Mouse (Mus musculus): Measurements from ENCODE around the gene Vsir. TPM values are rescaled to one million over a fixed set of nuclear protein-coding genes. Genes with fewer than 3 reads are reported as not detected.
A peak's percentile ranks its signal among the peaks of the same experiment; 100 is the strongest.

The Vsir gene
- 10 to 100 TPM; 12.9 to 14.7 TPM for total RNA-seq (2021)
- long read RNA-seq, experiment 1, full-length matches to known transcripts: 7 of 12 reads
- long read RNA-seq, experiment 1, partial matches to known transcripts: 2 of 12 reads
- long read RNA-seq, experiment 1, other reads (novel, unspliced or antisense): 3 of 12 reads
- long read RNA-seq, experiment 2, full-length matches to known transcripts: 8 of 10 reads
- long read RNA-seq, experiment 2, partial matches to known transcripts: 0 of 10 reads
- long read RNA-seq, experiment 2, other reads (novel, unspliced or antisense): 2 of 10 reads

DNA sequence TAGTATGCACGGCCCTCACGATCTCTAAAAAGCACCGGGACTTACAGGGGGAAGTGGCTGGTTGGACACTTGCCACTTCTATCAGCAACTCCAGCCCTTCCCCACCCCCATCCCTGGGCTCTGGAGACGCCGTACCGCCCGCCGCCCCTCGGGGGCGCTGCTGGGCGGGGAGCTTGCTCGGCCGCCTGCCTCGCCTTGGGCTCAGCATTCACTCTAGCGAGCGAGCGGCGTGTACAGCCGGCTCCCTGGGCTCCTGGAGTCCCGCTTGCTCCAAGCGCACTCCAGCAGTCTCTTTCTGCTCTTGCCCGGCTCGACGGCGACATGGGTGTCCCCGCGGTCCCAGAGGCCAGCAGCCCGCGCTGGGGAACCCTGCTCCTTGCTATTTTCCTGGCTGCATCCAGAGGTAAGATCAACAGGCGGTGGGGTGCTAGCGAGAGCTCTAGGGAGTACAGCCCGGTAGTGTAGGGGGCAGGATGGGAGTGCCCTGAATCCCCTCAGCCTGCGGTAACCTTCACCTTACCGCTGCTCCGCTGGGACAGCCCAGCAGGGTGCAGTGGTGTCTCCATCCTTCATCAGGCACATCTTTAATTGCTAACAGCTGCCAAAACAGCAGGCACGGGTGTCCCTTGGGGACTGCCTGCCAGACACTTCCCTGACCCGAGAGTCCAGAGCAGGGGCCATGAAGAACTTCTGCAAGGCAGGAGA lies at the start of gene Vsir:
Gene Vsir (plus strand): TSS at position 151 of the 705 bp plus-strand sequence.
- peak; percentile 84 for DNase-seq
- intact Hi-C loops (cut with DNase I; ENCODE audit: low total_unique reads): loop anchor here (5.0 kb wide), 1 partner anchor 60 kb away; no protein-coding TSS in a partner anchor

DNA sequence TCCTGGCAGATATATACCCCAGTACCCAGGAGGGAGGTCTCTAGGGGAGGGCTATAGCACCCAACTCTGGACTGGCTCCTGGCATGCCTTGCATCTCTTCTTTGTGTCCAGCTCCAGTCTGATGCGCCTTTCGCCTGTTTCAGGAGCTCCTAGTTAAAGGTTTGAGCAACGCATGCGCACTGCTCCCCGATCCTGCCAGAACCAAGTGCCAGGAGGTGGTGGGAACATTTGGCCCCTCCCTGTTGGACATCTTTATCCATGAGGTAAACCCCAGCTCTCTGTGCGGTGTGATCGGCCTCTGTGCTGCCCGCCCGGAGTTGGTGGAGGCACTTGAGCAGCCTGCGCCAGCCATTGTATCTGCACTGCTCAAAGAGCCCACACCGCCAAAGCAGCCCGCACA lies 47.0 kb upstream of the Vsir start:
- intact Hi-C loops (cut with DNase I; ENCODE audit: low total_unique reads): loop anchor here (10.0 kb wide), 1 partner anchor 455 kb away; the partner anchor contains the start of gene Slc29a3
- no peak for DNase-seq

DNA sequence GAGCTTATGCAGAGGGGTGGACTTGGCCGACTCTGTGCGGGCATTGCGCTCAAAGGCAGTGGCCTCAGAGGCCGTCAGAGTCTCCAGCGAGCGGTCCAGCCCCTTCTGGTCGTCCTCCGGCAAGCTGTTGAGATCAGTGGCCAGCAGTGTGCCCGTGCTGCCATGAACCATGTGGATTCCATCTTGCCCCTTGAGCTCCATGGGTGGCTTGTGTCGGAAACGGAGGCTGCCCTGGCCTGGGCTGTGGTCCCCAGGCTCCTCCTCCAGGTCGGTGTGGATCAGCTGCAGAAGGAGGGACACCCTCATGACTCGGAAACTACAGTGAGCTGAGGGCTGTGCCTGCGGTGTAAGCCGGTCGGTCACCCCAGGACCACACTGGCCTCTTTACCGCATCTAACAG lies 43.2 kb upstream of the Vsir start:
- DNase-seq: no peak
- intact Hi-C loops (cut with DNase I; ENCODE audit: low total_unique reads): loop anchor here (10.0 kb wide), 1 partner anchor 451 kb away; the partner anchor contains the start of gene Slc29a3

DNA sequence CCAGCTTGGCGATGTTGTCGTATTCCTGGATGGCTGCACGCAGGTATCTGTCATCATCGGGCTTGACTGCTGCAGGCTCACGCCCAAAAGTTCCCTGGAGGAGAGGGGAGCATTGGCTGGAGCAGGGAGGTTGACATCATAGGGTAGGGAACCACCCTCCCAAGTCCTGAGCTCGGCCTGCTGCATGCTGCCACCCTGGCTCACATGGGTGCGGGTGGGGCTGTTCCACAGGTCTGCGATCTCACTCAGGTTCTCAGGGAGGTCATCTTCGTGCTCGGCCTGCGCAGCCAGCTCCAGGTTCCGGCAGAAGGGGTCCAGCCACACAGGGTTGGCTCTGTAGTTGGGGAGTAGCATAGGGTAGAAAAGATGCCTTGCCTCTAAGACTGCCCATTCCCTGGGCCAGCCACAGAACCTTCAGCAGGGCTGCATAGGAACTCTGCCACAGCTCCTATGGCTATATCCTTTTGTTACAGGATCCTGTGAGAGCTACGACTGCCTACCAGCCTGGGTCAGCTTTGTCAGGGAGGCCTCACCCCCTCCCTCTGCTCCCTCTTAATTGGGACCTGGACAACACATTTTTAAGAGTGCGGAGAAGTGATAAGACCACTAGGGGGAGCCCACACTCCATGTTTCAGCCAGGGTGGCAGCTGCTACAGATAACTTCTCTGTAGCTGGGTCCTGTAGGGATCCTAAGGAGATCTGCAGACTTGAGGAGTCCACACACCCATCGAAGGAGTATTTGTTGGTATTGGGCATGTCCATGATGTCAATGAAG lies 41.6 kb upstream of the Vsir start:
- peak; percentile 69 for DNase-seq
- intact Hi-C loops (cut with DNase I; ENCODE audit: low total_unique reads): loop anchor here (5.0 to 10.0 kb wide), 2 partner anchors 392 to 450 kb away; partner anchors contain the start of genes Cdh23 and Slc29a3

DNA sequence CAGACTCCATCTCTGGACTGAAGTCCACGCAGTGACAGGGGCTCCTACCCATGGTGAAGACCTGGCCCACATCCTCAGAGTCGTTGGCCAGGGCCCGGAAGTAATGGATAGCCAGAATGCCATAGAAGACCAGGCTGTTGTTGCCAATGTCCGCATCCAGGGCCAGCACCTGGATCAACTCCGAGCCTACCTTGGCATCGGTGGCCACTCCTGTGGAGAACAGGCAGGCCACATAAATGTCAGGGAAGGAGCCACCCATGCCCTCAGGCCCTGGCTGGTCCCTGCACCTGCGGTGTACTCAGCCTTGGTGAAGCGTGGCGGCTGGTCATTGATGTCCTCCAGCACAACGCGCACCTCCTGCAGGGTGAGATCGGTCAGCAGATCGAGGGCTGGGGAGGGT lies 36.0 kb upstream of the Vsir start:
- intact Hi-C loops (cut with DNase I; ENCODE audit: low total_unique reads): no loop called here
- no peak for DNase-seq

DNA sequence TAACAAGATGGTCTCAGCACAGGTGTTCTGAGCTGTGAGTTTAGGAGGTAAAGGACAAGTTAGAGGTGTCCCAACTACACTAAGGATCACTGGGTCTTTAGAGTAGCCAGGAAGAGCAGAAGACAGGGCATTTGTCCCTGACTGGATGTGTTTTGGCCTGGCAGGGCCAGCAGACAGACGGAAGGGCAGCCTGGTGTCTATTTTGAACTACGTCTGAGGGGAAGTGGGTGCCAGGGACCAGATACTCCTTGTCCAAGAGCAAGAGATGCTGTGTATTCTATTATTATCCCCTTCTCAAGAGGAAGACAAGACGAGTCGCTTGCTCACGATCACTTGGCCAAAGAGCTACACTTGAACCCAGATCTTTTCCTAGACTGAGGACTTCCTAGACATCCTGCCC lies 33.0 kb upstream of the Vsir start:
- intact Hi-C loops (cut with DNase I; ENCODE audit: low total_unique reads): no loop called here
- no peak for DNase-seq

DNA sequence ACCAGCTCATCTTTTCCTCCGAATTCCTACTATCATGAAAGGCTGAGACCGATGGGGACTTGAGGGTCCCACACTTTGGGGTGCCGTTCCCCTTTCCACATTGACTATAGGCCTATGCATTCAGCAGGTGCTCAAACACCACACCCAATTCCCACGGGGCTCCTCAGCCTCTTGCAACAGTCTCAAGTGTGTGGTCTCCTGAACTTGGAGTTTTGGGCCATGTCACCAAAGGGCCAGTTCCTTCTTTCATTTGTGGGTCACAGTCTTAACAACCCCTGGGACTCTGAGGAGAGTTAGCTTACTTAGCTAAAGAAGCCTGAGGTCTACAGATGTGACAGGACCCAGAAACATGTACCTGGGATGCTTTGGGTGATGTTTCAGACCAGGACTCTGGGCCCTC lies 30.5 kb upstream of the Vsir start:
- DNase-seq: no peak
- intact Hi-C loops (cut with DNase I; ENCODE audit: low total_unique reads): no loop called here

DNA sequence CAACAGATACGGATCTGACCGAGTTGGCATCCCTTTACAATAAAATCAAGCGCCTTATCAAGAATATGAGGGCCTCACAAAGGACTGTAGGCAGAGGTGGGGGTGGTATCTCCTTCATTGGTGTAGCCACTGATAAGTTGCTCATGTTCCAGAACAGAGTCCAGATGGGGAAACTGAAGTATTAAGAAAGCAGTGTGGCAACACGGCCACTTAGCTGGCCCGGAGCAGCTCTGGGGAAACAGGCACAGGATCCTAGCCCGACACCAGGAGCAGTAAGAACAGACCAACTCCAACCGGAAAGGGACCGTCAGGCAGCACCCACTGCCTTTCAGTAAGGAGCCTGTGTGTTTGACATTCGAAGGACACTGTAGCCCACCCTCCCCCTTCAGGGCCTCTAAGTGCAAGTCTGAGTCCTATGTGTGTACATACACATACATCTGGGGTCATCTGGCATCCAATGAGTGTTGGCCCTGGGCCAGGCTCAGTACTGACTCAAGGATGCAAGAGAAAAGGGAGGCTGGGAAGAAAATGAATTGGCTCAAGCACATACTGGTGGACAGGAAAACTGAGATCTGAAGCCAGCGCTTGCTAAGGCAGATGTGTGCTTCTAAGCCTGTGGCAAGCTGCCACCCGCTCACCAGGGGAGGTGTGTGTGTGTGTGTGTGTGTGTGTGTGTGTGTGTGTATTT lies 17.5 kb upstream of the Vsir start:
- intact Hi-C loops (cut with DNase I; ENCODE audit: low total_unique reads): no loop called here
- DNase-seq: no peak

DNA sequence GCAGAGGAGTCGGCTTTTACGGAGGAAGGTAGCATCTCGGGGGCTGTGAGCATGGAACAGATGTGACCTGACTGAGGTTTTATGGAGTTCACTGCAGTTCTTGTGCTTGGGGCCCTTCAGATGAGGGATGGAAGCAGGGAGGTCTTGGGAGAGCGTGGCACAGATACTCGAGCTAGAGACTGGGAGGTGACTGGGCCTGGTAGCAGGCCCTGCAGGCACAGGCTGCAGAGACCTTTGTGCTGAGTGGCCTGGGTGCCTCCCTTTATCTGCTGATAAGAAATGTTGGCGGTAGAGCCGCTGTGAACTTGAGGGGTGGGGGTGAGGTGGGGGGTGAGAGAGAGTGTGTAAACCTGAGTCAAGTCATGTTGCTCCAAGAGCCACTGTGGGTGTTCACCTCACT lies 12.1 kb upstream of the Vsir start:
- intact Hi-C loops (cut with DNase I; ENCODE audit: low total_unique reads): no loop called here
- DNase-seq: no peak

DNA sequence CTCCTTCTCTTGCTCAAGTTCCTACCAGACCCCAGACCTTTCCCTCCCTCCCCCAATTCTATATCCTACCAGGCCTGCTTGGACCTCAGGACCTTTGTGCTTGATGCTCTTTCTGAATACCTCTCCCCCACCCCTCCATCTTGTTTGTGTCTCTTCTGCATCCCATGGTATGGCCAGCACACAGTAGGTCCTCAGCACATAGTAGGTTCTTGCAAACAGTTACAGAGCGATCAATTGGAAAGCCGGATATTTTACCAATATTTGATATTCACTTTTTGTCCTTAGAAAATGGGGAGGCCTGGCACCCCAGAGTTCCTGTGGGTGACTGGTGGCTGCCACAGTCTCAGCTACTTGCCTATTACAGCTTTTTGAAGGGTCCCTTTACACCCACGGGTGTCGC lies 11.6 kb upstream of the Vsir start:
- intact Hi-C loops (cut with DNase I; ENCODE audit: low total_unique reads): no loop called here

DNA sequence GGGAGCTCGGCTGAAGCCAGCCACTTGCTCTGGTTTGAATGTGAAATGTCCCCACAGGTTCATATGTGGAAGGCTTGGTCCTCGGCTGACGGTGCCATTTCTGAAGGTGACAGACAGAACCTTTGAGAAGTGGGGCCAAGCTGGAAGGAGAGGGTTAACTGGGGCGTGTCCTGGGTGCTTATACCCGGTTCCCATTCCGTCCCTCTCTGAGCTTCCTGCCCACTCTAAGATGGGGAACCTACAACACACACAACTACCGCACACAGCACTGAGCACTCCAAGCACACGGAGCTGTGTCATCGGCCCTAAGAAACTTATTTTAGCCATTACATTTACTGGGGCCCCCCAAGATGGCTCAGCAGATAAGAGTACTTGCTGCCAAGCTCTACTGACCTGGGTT lies 5.1 kb upstream of the Vsir start:
- intact Hi-C loops (cut with DNase I; ENCODE audit: low total_unique reads): no loop called here
- no peak for DNase-seq

More for the DNA sequence above, 11.6 kb upstream of the Vsir start:
- DNase-seq: no peak

DNA sequence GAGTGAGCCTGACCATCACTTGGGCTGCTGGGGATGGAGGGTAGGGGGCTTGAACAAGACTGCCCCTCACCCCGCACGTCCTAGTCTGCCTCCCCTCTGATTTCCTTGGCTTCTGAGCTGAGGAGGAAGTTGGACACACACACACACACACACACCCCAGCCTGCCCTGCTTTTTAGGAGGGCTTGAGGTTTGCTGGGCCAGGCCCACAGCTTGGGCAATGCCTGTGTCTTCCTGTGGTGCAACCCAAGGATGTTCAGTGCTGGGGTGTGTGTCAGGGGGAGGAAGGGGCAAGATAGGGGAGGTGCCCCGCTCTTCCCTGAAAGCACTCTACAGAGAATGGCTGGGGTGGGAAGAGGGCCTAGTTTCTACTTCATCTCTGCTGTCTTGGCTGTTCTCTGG lies 2.5 kb upstream of the Vsir start:
- intact Hi-C loops (cut with DNase I; ENCODE audit: low total_unique reads): no loop called here

DNA sequence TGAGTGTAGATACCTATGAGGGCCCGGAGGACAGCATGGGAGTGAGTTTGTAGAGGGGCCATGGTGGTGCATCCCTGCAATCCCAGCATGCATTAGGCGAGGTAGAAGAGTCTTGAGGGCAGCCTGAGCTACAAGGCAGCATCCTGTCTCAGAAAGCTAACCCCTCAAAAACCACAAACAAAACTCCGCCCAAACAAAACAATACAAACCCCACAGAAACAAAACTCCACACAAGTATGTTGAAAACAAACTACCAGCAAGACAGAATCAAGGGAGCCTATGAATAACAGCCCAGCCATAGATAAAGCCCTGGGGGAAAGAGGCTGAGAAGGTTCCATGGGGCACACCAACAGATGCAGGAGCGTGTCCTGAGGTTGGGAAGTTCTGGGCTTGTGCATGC lies 595 bp upstream of the Vsir start:
- DNase-seq: no peak
- intact Hi-C loops (cut with DNase I; ENCODE audit: low total_unique reads): loop anchor here (5.0 kb wide), 1 partner anchor 61 kb away; no protein-coding TSS in a partner anchor

More for the DNA sequence above, 2.5 kb upstream of the Vsir start:
- DNase-seq: no peak

DNA sequence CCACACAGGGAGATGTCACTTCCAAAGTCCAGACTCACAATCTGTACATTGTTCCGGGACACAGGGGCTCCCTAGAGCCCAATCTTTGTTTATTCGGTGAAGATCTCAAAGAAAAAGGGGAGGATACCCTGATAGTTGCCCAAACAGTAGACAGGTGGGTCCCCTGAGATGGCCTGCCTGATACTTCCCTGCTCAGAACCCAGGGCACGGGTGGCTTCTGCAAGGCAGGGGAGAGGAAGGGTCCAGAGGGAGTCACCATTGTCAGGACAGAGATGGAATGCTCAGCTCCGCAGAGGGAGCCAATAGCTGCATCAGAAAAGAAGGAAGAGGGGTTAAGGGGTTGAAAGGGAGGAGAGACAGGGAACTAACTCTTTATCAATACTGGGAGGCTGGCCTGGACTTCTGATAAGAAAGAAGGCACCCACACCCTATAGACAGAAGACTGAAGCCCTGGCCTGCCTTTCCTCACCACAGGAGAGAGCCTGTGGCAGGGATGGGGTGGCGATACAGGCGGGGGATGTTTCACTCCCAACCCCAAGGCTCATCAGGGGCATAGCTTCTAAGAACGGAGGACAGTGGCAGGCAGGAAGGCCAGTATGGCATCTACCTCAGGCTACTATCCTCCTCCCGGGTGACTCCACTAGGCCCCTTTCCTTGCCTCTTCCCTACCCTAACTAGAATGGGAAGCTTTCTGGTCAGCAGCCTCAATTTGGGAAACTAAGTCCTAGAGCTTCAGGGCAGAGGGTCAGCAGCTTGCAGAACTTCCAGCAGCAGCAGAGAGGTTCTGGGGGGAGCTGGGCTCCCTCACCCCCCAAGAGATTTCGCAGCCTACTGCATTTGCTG lies 1.3 kb downstream of the Vsir start:
- DNase-seq: no peak
- intact Hi-C loops (cut with DNase I; ENCODE audit: low total_unique reads): loop anchor here (5.0 kb wide), 1 partner anchor 59 kb away; no protein-coding TSS in a partner anchor

DNA sequence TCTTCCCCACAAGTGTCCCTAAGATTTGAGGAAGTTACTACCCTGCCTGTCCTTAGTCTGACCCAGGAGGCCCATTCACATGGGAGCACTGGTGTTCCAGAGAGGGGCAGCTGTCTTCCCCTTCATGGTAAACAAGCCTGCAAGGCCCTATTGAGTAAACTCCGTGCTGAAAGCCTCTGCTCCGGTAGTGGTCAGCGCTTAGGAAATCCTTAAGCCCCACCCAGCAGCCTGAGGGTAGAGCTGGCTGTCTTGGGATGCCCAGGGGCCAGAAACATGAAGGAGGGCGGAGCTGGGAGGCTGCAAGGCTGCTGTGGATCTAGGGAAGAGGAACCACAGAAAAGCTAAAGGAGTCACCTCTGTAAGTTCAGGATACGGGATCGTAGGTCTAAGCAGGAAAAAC lies 2.4 kb downstream of the Vsir start:
- intact Hi-C loops (cut with DNase I; ENCODE audit: low total_unique reads): loop anchor here (5.0 kb wide), 1 partner anchor 58 kb away; no protein-coding TSS in a partner anchor
- DNase-seq: peak; percentile 53

DNA sequence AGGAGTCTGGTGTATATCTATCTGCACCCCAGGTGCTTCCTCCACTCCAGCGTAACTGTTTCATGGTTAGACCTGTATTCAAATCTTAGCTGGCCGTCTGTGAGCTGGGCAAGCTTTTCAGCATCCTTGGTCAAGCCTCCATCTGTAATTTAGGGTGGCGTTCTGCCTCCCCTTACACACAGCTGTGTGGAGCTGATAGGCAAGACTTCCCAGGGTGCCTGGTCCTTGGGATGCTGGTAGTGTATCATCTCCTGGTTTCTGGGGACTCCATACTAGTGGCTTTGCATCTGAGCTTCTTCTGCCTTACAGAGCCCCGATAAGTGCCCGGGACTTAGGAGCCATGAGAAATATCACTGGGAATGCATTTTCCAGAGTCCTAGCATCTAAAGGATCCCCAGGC lies 3.0 kb downstream of the Vsir start:
- intact Hi-C loops (cut with DNase I; ENCODE audit: low total_unique reads): loop anchor here (5.0 kb wide), 1 partner anchor 58 kb away; no protein-coding TSS in a partner anchor

DNA sequence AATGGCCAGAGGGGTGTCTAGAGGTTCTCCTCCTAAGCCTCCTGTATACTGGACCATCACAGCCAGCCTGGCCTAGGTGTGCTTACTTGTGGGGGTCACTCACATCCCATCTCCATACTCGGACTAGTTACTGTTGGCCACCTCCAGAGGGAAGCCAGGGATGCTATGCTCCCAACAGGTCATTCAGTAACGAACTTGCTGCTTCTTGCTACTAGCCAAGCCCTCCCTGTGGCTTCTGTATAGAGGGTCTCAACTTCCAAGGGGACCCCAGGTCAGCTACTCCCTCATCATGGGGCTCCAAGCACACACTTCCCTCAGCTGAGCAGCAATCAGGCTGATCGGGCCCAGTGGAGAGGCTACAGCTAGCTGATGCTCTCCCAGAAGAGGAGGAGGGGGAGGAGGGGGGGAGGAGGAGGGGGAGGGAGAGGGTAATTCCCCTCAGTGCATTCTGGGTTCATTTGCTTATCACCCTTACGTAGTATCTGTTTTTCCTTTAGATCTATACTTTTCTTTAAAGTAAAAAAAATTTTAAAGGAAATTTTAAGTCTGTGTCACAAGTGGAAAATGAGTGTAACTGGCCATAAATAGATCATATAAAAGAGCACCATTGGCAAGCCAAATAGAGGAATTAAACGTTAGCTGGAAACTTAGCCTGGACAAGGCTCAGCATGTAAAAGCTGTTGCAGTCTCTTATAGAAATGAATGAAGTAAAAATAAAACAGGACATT lies 3.6 kb downstream of the Vsir start:
- intact Hi-C loops (cut with DNase I; ENCODE audit: low total_unique reads): no loop called here
- no peak for DNase-seq

More for the DNA sequence above, 3.0 kb downstream of the Vsir start:
- DNase-seq: no peak

DNA sequence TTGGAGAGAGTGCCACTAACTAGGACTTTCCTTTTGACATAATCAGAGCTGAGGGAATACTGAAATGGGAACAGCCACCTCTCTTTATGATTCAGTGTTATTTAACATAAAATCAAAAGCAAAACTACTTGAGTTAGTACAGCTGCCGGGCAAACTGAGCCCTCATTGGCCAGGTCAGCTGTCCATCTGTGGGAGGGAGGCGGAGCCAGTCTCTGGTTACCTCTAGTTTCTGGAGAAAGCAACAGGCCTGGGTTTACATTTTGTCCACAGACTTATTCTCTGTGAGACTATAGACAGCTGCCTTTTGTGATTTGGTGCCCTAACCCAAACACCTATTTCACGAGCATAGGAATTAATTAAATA lies 4.1 kb downstream of the Vsir start:
- peak; percentile 91 for DNase-seq
- intact Hi-C loops (cut with DNase I; ENCODE audit: low total_unique reads): no loop called here

All from gastrocnemius, postnatal 14 days (tissue).